Mouse (Mus musculus) kidney, embryonic 15.5 days (tissue): ENCODE measurements around the gene Golga5. TPM values are rescaled to one million over a fixed set of nuclear protein-coding genes. Genes with fewer than 3 reads are reported as not detected.
"Not testable (repeated sequence)": the region's sequence is repeated elsewhere in the genome, so short reads cannot be mapped to it uniquely, and the experiment has no call there.

Source experiments
- ATAC-seq: fragments of 200-750 bp; cut with Nextera tagmentation; replicated peaks from 2 replicates; pipeline ENCODE4 v1.8.0; 2017; ENCODE audit warnings: moderate TSS enrichment; ENCODE audit not compliant: low FRiP score
- H3K27ac ChIP-seq: fragments of 300-500 bp; sonication (generic); 2 replicates; pipeline ENCODE4 v1.5.1; 2015; ENCODE audit warnings: mild to moderate bottlenecking, inconsistent platforms
- H3K27me3 ChIP-seq: fragments of 300-500 bp; sonication (generic); 2 replicates; pipeline ENCODE4 v1.6.1; 2015; ENCODE audit warnings: inconsistent platforms
- H3K36me3 ChIP-seq: fragments of 300-500 bp; sonication (generic); 2 replicates; pipeline ENCODE4 v1.6.1; 2015; ENCODE audit warnings: inconsistent platforms
- H3K4me1 ChIP-seq: fragments of 300-500 bp; sonication (generic); 2 replicates; pipeline ENCODE4 v1.6.1; 2015; ENCODE audit warnings: inconsistent platforms
- H3K4me2 ChIP-seq: fragments of 300-500 bp; sonication (generic); 2 replicates; pipeline ENCODE4 v1.6.1; 2015; ENCODE audit warnings: moderate library complexity, mild to moderate bottlenecking, inconsistent platforms
- H3K4me3 ChIP-seq: fragments of 300-500 bp; sonication (generic); replicated peaks from 2 replicates; pipeline ENCODE4 v1.5.1; 2015; ENCODE audit warnings: mild to moderate bottlenecking, inconsistent platforms
- H3K9ac ChIP-seq: fragments of 300-500 bp; sonication (generic); 2 replicates; pipeline ENCODE4 v1.6.1; 2015; ENCODE audit warnings: mild to moderate bottlenecking, inconsistent platforms
- H3K9me3 ChIP-seq: fragments of 300-500 bp; sonication (generic); replicated peaks from 2 replicates; pipeline ENCODE4 v1.6.1; 2016; ENCODE audit warnings: inconsistent platforms
- WGBS: fragments of 180-500 bp; shearing (Covaris S2); methylation state at CpG from one replicate; pipeline ENCODE4 v1.1.7; 2015; ENCODE audit warnings: mixed read lengths; 5-methylcytosine and 5-hydroxymethylcytosine counted together
- polyA plus RNA-seq: library from polyadenylated mRNA; unstranded; fragments of >200 nt; fragmentation: Nextera tagmentation; extraction: Ambion mirVana; gene quantifications from 2 replicates; pipeline ENCODE4 v1.2.1, GENCODE M21; 2015

The Golga5 gene
- polyA plus RNA-seq, 1 experiment from 2014 or later = 38.5 TPM

- 78% methylated on average over 8 of the region's 8 CpGs for WGBS
- no peak overlapping the region for H3K4me3 ChIP-seq
- ATAC-seq = no peak
- no peaks in the 10 kb centered on the region for H3K9me3 ChIP-seq
- H3K27ac ChIP-seq = no peak overlapping the region
- H3K9ac ChIP-seq = no peak overlapping the region
- no peaks in the 10 kb centered on the region for H3K27me3 ChIP-seq
- no peaks in the 10 kb centered on the region for H3K36me3 ChIP-seq
- no peaks in the 10 kb centered on the region for H3K4me1 ChIP-seq
- H3K4me2 ChIP-seq = no peak overlapping the region
Observed at GRCm38 (mm10) chr12:102451126-102451851, 17.6 kb upstream of the Golga5 start.

GRCm38 (mm10) chr12:102453581-102453980 lies 15.4 kb upstream of the Golga5 start:
- no peak overlapping the region for H3K4me2 ChIP-seq
- ATAC-seq = peak; percentile 67; the same call in 1 of the 2 replicates
- 24% methylated on average over 6 of the region's 6 CpGs for WGBS
- no peaks in the 10 kb centered on the region for H3K36me3 ChIP-seq
- no peaks in the 10 kb centered on the region for H3K27me3 ChIP-seq
- no peak overlapping the region for H3K4me3 ChIP-seq
- no peaks in the 10 kb centered on the region for H3K4me1 ChIP-seq
- H3K9ac ChIP-seq = no peak overlapping the region
- H3K27ac ChIP-seq = no peak overlapping the region
- H3K9me3 ChIP-seq = no peaks in the 10 kb centered on the region

GRCm38 (mm10) chr12:102456467-102457193 lies 12.3 kb upstream of the Golga5 start:
- Histone ChIP-seq H3K27me3 (no peaks in the 10 kb centered on the region), H3K9me3 (no peaks in the 10 kb centered on the region), H3K36me3 (no peaks in the 10 kb centered on the region), H3K4me1 (no peaks in the 10 kb centered on the region), H3K27ac (no peak overlapping the region), H3K4me2 (no peak overlapping the region), H3K4me3 (no peak overlapping the region), H3K9ac (no peak overlapping the region)
- no peak for ATAC-seq
- WGBS = 68% methylated on average over 7 of the region's 7 CpGs

GRCm38 (mm10) chr12:102460014-102460413 lies 8.9 kb upstream of the Golga5 start:
- H3K4me2 ChIP-seq = no peak overlapping the region

GRCm38 (mm10) chr12:102461177-102461576 lies 7.8 kb upstream of the Golga5 start:
- Histone ChIP-seq H3K4me1 (no peaks in the 10 kb centered on the region), H3K4me2 (no peak overlapping the region), H3K27ac (no peak overlapping the region), H3K27me3 (no peaks in the 10 kb centered on the region), H3K9me3 (no peaks in the 10 kb centered on the region), H3K4me3 (no peak overlapping the region), H3K9ac (no peak overlapping the region), H3K36me3 (no peaks in the 10 kb centered on the region)
- ATAC-seq = no peak
- 70% methylated on average over 5 of the region's 5 CpGs for WGBS

More at GRCm38 (mm10) chr12:102460014-102460413, 8.9 kb upstream of the Golga5 start:
- WGBS = 79% methylated on average over 5 of the region's 5 CpGs
- H3K36me3 ChIP-seq = no peaks in the 10 kb centered on the region
- H3K4me1 ChIP-seq = no peaks in the 10 kb centered on the region
- no peak for ATAC-seq
- no peak overlapping the region for H3K4me3 ChIP-seq
- H3K27me3 ChIP-seq = no peaks in the 10 kb centered on the region
- no peak overlapping the region for H3K9ac ChIP-seq
- H3K27ac ChIP-seq = no peak overlapping the region
- no peaks in the 10 kb centered on the region for H3K9me3 ChIP-seq

GRCm38 (mm10) chr12:102464650-102465049 lies 4.3 kb upstream of the Golga5 start:
- no peak overlapping the region for H3K4me3 ChIP-seq
- 72% methylated on average over 4 of the region's 4 CpGs for WGBS
- no peak overlapping the region for H3K27ac ChIP-seq
- ATAC-seq = no peak
- H3K4me2 ChIP-seq = no peak overlapping the region
- no peaks in the 10 kb centered on the region for H3K27me3 ChIP-seq
- no peaks in the 10 kb centered on the region; the same call in 1 of the 2 replicates for H3K4me1 ChIP-seq
- no peak overlapping the region for H3K9ac ChIP-seq
- no peaks in the 10 kb centered on the region for H3K36me3 ChIP-seq
- H3K9me3 ChIP-seq = no peaks in the 10 kb centered on the region

- H3K27ac ChIP-seq = no peak overlapping the region
- H3K4me1 ChIP-seq = peaks cover 7% of the 10 kb centered on the region
- no peaks in the 10 kb centered on the region for H3K27me3 ChIP-seq
- H3K9me3 ChIP-seq = no peaks in the 10 kb centered on the region
- H3K4me3 ChIP-seq = no peak overlapping the region
- H3K36me3 ChIP-seq = peaks cover 11% of the 10 kb centered on the region
- no peak for ATAC-seq
- H3K9ac ChIP-seq = no peak overlapping the region
- 88% methylated on average over 1 of the region's 1 CpGs for WGBS
- no peak overlapping the region for H3K4me2 ChIP-seq
Observed at GRCm38 (mm10) chr12:102468136-102468535, 799 bp upstream of the Golga5 start.

GRCm38 (mm10) chr12:102474411-102474810 lies 5.5 kb downstream of the Golga5 start:
- 92% methylated on average over 7 of the region's 7 CpGs for WGBS
- no peaks in the 10 kb centered on the region for H3K9me3 ChIP-seq
- H3K4me2 ChIP-seq = no peak overlapping the region
- no peak overlapping the region for H3K4me3 ChIP-seq
- no peak for ATAC-seq
- H3K4me1 ChIP-seq = peaks cover 7% of the 10 kb centered on the region
- H3K36me3 ChIP-seq = peaks cover 61% of the 10 kb centered on the region
- no peak overlapping the region for H3K9ac ChIP-seq
- H3K27ac ChIP-seq = no peak overlapping the region
- H3K27me3 ChIP-seq = no peaks in the 10 kb centered on the region

- H3K27ac ChIP-seq = no peak overlapping the region
- no peak overlapping the region for H3K9ac ChIP-seq
- no peaks in the 10 kb centered on the region for H3K4me1 ChIP-seq
- peaks cover 86% of the 10 kb centered on the region for H3K36me3 ChIP-seq
- no peak for ATAC-seq
- no peak overlapping the region for H3K4me3 ChIP-seq
- no peak overlapping the region for H3K4me2 ChIP-seq
- no peaks in the 10 kb centered on the region for H3K9me3 ChIP-seq
- WGBS = 89% methylated on average over 4 of the region's 4 CpGs
- no peaks in the 10 kb centered on the region for H3K27me3 ChIP-seq
Observed at GRCm38 (mm10) chr12:102480481-102480880, 11.5 kb downstream of the Golga5 start.

- Histone ChIP-seq H3K27ac (no peak overlapping the region), H3K9me3 (no peaks in the 10 kb centered on the region), H3K4me3 (no peak overlapping the region), H3K4me2 (no peak overlapping the region), H3K36me3 (peaks cover 94% of the 10 kb centered on the region), H3K4me1 (no peaks in the 10 kb centered on the region), H3K27me3 (no peaks in the 10 kb centered on the region), H3K9ac (no peak overlapping the region)
- ATAC-seq = no peak
- WGBS = 55% methylated on average over 3 of the region's 3 CpGs
Observed at GRCm38 (mm10) chr12:102484946-102485345, 16.0 kb downstream of the Golga5 start.

GRCm38 (mm10) chr12:102491911-102492310 lies 23.0 kb downstream of the Golga5 start:
- ATAC-seq = no peak
- Histone ChIP-seq H3K27ac (no peak overlapping the region), H3K27me3 (no peaks in the 10 kb centered on the region), H3K9me3 (no peaks in the 10 kb centered on the region), H3K4me3 (no peak overlapping the region), H3K36me3 (peaks cover 87% of the 10 kb centered on the region), H3K4me1 (no peaks in the 10 kb centered on the region), H3K9ac (no peak overlapping the region), H3K4me2 (no peak overlapping the region)
- 86% methylated on average over 5 of the region's 5 CpGs for WGBS

- not testable (repeated sequence) for H3K27ac ChIP-seq, H3K4me3 ChIP-seq, H3K9ac ChIP-seq, H3K4me2 ChIP-seq, ATAC-seq, H3K27me3 ChIP-seq, H3K9me3 ChIP-seq
- Histone ChIP-seq H3K36me3 (peaks cover 70% of the 10 kb centered on the region), H3K4me1 (peaks cover 12% of the 10 kb centered on the region)
- WGBS = 85% methylated on average over 6 of the region's 6 CpGs
Observed at GRCm38 (mm10) chr12:102495754-102496153, 26.8 kb downstream of the Golga5 start.
